Mouse (Mus musculus): Measurements from ENCODE around the gene Evc2.

GRCm38 (mm10) chr5:37290983-37291382 lies 47.3 kb upstream of the Evc2 start:
- TF ChIP-seq POLR2A (IDR thresholded peaks at IDR 0.05; ENCODE audit: borderline replicate concordance, control insufficient read depth, low read depth, low read length) (no peak), CTCF (IDR thresholded peaks at IDR 0.05; ENCODE audit: control insufficient read depth, insufficient read depth, low read length) (peak; percentile 53)
